Mouse (Mus musculus): ENCODE measurements at regions not wholly inside any gene's neighbourhood (a gene's known extent, or its start where the extent isn't known, plus 50 kb on each side); places are given as distances from the start of the nearest gene placed in this dataset.

DNA sequence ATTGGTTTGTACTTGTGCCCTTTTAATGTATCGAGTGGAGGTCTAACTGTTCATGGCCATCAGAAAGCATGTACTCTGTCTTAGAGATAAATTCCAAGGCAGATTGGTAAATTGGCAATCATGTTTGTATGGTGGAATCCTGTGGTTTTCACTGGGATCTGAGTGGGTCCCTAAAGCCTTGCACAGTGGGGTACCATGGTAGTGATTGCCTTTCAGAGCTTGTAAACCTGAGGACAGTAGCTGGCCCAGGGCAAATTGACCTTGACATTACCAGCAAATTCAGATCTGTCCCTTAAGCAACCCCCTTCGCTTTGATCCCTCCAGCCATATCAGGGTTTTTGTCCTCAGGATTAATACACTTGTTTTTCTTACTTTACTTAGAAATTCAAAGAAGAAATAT is 181.6 kb upstream of the Krr1 start:
- TF ChIP-seq CTCF (IDR thresholded peaks at IDR 0.05; ENCODE audit: extremely low read depth, insufficient read length, insufficient replicate concordance, low read depth, low read length) (no peak), POLR2A (IDR thresholded peaks at IDR 0.05; ENCODE audit: low read depth, low read length) (no peak)

Measured in small intestine, adult 2 months (tissue).